Mouse (Mus musculus): ENCODE data around the gene Hist1h3d.
"Not testable (repeated sequence)": the region's sequence is repeated elsewhere in the genome, so short reads cannot be mapped to it uniquely, and the experiment has no call there.

Gene Hist1h3d

DNA sequence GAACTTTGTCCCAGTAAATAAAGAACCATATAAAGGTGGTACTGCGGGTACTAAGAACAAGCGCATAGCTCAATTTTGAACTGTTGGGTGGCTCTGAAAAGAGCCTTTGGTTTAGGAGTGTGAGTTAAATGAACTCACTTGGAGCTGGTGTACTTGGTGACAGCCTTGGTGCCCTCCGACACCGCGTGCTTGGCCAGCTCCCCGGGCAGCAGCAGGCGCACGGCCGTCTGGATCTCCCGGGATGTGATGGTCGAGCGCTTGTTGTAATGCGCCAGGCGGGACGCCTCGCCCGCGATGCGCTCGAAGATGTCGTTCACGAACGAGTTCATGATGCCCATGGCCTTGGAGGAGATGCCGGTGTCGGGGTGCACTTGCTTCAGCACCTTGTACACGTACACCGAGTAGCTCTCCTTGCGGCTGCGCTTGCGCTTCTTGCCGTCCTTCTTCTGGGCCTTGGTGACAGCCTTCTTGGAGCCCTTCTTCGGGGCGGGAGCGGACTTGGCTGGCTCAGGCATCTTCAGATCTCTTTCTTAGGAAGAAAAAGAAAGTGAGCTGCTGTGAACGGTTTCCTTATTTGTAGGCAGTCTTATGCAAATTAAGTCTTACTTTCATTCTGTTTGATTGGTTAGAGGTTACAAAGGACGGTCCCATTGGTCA is 10.0 kb downstream of the Hist1h3d start:
- DNase-seq, result peak; percentile 49 to 51

DNA sequence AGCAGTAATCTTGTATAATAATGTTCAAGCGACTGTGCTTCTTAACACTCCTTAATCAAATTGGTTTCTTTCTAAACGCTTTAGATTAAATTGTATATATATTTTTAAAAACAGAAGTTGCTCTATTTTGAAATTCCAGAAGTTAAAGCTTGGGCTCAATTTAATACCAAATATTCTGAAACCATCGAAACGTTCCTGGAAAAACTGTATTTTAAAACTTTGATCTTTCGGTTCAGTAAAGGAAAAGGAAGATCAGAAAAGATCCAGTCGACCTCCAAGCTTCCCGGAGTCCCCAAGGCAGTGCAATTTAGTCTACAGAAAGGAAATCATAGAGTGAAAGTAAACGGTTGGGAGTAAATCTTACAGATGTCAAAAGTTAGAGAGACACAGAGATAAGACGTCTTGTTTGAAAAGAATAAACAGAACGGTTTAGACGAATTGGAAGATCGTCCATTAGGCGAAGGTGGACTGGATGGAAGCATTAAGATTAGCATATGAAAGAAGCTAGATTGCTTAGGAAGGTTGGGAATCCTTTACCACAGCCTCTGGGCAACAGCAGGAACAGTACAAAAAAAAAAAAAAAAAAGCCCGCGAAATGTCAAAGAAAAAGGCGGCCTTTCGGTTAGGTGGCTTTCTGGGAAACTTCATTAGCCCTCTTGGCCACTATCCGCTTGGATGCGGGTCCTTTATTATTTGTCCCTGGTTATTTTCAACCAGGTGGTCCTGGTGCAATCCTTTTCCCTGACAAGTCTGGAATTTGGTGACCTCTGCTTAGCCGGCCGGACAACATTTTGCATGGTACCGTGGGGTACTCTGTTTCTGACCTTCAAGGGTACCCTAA is 10.8 kb downstream of the Hist1h3d start:
- DNase-seq, result no peak

DNA sequence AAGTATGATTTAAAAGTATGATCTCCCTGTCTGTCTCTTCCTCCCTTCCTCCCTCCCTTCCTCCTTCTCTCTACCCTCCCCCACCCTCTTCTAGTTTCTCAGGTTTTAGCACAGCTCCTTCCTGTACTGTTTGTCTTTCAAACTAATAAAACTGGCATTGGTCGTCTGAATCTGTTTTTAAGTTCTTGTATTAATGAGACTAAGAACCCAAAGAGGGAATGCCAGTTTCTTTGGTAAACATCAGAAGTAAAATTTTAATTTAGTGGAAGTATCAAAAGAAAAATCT is 11.3 kb downstream of the Hist1h3d start:
- DNase-seq, result no peak

DNA sequence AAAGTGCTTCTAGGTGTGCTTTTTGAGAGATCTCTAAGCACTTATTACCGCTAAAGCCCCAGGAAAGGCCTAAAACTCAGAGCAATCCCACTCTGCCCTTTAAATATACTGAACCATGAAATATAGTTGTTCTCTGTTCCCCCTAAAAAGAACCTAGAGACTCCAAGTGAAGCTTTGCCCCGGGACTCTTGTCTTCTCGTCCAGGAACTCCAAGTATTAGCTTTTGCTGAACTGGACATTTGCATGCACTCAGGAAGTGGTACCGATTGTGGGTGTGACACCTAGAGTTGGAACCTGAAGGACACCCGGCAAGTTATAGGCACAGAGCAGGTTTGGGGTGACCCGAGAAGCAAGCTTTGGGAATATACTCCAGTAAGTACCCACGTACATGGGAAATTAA is 15.6 kb downstream of the Hist1h3d start:
- no peak for DNase-seq

DNA sequence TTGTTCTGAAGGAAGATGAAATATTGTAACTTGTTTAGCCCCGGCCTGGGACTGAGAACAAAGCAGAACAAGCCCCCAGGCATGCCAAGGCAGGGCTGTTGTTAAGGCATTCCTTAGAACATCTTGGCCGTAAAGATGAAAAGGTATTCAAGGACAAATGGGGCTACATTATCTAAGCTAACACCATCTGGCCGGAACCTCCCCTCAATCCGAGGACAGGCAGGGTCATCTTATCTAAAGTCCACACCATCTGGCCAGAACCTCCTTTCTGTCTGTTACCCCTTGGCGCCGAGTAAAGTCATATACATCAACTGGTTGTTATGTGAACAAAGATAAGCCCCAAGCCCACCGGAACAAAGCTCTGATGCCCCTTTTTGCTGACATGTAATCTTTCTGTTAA is 16.3 kb downstream of the Hist1h3d start:
- DNase-seq, result not testable (repeated sequence)

DNA sequence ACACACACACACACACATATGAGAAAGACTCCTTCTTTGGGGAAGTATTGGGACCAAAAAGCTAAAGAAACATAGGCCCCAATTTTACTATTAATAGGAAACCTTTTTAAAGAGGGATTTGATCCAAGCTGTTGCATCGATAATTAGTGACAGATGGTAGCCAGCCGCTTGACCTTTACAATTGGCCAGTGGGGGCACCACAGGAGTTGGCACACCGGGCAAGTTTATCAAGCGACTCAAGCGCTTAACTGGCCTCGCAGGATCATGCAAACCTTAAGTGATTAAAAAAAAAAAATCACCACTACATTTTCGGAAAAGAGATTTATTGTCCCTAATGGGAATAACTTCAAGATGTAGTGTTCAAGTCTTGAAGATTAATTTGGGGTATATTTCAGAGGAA is 17.1 kb downstream of the Hist1h3d start:
- DNase-seq, result no peak

DNA sequence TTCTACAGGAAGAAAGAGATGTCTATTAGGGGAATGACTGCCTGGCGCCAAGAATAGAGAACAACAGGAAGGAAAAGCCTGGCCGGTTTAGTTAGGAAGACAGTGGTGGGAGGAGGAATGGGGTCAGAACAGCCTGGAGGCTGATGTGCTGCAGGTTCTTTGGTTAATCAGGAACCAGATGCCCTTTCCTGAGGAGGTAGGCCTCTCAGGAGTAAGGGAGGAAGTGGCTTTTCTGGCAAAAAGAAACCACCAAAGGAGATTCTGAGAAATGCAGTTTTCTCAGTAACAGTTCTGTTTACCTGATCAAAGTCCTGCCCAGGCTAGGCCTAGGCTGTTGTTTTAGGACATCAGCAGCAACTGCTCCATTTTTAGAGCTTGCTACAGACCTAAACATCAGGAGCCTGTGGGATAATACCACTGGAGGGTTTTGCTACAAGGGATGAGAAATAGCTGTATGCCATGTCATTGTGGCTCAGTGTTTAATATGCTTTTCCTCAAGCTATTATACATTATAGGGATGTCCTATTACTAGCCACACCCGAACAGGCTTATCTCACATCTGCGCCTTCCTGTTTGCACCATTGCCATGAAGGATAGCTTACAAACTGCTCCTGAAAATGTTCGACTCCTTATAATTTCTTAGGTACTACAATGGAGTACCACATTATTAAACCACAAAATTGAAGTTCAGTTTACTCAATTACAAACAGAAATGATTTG is 17.6 kb downstream of the Hist1h3d start:
- DNase-seq, result no peak

DNA sequence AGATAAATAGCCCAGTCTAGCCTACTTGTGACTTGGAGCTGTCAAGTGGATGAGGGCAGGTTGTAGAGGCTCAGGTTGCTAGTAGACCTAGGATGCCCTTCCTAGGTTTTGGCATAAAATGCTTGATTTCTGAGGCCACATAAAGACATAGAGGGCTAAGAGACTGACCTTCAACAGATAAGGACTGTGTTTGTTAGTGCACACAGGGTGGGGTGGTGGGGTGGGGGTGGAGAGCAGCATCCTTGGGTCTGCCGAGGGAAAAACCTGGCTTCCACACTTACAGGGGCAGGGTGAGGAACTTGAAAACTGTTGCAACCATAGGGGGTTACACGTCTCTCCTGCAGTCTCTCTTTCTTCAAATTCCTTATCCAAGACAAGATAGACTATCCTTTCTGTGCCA is 19.6 kb downstream of the Hist1h3d start:
- DNase-seq, result no peak

DNA sequence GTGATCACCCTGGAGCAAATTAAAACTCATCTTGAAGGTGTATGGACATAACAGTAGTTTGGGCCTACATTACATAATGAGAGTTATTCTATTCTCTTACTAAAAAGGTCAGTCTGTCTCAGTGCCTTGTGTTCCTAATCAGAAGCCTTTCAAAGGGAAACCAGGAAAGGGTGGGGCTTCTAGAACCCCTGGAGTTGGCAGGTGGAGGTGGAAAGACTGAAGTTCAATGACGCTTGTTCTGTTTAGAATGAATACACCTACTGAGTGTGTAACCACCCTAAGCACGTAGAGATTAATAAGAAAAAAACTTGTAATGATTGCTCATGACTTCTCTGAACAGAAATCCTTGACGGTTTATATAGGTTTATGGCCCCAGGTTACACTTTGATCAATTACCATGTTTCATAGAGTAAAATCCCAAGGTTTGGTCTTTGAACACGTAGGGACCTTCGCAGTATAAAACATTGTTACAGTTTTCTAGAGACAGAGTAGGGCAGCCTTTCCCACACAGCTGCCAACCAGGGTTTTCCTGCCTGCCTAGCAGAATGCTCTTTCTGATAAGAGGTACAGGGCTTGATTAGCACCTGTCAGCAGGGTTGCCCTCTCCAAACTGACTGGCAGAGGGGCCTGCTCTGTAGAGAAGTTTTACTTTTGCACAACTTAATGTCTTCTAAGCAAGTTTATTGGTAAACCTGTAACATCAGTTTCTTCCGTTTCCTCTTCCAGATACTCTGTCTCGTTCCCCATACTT is 20.2 kb downstream of the Hist1h3d start:
- DNase-seq, result no peak

DNA sequence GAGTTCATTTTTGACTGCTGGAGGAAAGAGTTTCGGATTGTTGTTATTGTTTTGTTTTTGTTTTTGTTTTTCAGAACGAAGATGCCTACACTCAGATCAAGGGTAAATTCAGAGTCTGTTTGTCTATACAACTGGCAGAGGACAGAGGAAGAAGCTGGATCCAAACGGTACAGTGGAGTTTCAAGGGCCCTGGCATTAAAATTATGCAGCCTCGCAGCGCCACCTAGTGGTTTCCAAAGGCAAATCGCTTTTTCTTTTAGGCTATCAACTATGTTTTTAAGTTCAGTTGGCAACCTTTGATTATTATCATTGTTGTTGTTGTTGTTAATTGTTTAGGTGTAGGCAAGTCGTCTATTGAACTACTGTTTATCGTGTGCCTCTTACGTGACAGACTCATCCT is 22.4 kb downstream of the Hist1h3d start:
- peak; percentile 57 to 82 for DNase-seq

DNA sequence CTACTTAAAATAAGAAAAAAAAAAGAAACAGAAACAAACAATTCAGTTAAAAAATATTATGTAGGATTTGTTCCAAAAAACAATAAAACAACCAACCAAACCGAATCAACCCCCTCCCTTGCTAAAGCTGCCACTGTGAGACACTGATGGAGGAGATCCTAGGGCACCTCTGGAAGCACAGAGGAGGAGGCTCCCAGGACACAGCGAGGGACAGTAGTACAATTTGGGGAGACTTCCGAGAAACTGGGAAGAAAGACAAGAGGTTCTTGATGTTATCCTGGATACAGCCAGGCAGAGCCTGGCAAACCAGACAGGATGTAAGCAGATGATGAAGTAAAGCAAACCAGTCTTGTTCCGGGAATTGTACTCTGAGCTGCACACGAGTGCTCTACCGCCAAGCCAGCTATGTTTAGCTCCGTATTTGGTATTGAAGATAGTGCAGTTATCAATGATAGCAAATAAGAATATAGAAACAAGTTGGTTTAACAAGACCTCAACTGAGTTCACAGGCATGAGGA is 27.7 kb downstream of the Hist1h3d start:
- DNase-seq, result no peak

DNA sequence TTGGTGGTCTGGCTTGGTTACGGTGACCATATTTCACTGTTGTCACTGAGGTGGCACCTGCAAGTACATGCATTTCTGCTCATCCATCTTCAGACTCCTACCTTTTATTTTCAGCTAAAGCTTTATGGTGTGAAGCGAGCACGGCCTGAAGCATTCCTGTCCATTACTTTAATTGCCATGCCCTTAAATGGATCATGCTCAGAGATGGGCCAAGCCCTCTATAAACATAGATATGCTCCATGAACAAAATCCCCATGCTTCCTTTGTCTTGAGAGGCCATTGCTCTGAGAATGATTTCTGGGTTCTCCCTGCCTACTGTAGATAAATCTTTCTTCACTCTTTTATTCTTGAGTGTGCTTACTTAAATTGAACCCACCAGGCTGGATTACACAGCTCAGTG is 28.9 kb downstream of the Hist1h3d start:
- no peak for DNase-seq

DNA sequence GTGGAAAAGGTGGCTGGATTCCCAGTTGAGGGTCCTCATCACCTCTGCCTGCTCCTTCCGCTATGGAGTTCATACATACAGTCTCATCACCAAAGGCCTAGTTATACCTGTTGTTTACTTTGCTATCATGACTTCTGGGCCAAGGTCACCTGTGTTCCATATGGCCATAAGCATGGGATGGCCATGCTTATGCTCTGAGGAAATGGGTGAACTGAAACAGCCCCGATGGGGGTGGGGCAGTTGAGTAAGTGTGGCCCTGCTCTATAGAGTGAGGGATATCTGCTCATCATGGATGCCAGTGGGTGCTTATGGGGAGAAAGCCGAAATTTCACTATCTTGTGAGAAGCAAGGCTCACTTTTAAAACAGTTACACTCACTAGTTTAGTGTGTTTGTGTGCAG is 29.5 kb downstream of the Hist1h3d start:
- DNase-seq, result no peak

DNA sequence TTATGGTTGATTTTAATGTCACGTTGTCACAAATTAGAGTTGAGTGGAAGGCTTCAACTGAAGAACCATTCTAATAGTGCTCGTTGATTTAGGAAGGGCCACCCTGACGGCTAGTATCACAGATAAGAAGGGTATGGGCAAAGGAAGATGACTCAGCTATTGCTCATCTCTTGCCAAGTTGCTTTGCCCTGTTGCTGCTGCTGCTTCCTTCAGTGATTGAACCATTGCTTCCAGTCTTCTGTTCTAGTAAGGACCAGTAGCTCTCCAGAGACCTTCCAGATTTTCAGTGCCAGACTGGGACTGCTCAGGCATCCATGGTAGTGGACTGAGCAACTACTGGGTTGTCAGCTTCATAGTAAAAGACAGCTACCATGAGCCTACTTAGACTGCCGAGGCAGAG is 33.6 kb downstream of the Hist1h3d start:
- no peak for DNase-seq

DNA sequence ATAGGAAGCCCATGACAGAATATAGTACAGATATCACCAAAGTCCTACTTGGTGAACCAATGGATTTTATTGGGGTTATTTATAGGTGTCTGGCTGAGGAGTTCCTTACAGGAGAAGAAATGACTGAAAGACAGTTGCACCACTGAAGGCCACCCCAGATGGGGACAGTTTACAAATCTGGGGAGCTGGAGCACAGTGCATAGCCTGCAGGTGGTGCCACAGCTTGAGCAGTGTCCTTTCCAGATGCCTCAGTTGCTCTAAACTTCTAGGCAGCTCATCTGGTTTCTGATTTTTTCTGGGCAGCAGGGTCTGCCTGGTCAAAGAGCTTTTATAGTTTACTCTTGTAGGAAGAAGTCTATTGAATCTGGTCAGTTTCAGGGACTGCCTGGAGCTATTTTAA is 34.3 kb downstream of the Hist1h3d start:
- no peak for DNase-seq

DNA sequence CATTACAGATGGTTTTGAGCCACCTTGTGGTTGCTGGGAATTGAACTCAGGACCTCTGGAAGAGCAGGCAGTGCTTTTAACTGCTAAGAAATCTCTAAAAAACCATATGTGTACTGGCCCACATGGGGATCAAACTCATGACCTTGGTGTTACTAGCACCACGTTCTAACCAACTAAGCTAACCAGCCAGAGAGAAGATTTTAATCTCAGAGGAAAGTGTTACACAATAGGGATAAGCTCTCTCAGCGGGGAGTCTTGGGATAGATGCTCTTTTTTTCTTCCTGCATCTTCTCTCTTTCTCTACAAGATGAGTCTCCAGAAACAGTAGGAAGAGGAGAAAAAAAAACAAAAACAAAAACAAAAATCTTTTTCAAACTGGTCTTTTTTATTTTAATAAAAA is 34.8 kb downstream of the Hist1h3d start:
- no peak for DNase-seq

DNA sequence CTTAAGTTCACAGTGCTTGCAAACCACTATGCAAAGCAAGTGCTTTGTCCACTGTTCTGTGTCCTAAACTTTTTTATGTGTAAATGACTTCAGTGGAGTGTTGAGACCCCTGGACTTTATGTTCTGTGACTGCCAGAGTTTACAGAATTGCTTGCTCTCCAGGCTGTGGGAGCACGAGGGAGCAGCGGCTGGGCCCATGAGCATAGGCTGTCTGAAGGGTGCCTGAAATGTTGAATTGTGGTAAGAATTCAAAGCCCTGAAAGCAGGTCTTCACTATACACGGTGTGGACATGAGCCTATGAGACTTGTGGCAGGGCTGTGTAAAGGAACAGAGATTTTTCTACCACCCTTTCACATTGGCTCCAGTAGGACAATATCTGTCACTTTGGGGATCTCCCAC is 36.1 kb downstream of the Hist1h3d start:
- no peak for DNase-seq

DNA sequence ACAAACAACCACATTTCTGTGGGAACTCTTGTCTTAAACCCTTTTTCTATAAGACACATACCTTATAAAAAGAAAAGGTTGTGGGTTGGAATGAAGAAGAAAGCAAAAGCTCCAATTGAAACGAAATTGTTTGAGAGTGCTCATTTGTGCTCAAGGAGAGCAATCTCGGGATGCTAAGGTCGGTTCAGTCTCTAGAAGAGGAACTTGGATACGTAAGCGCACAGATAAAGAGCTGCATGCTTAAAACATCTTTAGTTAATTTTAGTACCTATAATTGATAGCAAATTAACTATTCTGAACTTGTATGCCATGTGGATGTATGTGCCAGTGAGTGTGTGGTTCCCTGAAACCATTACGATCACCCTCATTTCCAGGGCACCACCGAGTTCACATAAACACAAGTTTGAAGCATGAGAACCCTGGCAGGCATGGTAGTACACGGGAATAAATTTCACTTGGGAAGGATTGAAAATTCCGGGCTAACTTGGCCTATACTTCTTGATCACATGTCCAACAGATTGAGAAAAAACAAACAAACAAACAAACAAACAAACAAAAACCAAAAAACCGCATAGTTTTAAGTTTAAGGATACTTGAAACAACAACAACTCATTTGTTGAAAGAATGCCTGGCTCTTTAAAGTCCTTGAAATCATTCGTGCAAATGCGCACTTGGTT is 44.6 kb downstream of the Hist1h3d start:
- DNase-seq, result no peak

DNA sequence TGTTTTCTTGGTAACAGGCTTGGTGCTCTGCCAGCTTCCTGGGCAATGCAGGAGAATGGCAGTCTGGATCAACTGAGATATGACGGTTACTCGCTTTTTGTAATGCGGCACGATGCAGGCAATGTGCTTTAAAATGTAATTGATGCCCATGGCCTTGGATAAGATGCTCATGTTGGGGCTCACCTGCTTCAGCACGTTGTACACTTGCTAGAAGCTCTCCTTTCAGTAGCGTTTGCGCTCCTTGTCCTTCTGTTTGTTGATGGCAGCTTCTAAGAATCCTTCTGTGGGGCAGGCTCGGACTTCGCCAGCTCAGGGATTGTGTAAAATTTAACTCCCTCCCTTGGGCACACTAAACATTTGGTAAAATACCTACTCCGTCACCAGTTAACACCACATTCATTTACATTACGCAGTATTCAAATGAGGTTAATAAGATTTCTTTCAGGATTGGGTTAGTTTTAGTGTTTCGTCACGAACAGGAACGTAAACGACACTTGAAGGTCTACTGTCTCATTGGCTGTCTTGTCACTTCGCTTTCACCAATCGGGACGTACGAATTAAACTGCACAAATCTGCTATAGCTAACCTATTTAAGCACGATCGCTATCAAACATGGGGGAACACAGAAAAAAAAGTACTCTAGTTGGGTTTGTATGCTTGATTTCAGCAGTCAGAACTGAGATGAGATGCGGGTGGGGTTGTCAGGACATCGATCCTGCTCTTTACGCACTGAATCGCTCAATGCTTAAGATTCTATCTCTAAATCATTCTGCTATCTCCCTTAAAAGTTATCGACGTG is 45.4 kb downstream of the Hist1h3d start, which contains the start of gene Hist1h2be:
Hist1h2be (minus strand) TSS at position 392 of the 799 bp plus-strand sequence.
- peak; percentile 19 to 52 for DNase-seq

DNA sequence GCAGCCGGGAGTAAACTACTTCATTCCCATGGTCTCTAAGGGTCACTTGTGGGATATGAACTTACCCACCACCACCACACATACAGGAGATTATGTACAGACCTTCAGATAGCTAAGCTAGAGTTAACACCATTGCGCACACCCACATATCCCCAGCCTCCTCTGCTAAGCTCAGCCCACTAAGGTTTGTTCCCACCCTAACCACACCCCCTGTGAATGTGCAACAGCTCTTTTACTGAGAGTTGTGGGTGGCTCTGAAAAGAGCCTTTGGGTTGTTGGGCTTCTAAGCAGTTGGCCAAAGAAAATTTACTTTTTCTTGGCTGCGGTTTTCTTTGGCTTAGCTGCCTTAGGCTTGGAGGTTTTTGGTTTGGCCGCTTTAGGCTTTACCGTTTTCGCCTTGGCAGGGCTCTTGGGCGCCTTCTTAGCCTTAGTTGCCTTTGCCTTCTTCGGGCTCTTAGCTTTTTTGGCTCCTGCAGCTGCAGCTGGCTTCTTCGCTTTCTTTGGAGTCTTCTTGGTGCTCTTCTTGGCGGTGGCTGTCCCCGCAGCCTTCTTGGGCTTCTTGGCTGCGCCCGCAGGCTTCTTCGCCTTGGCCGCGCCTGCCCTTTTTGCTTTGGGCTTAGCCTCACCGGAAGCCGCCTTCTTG is 46.1 kb downstream of the Hist1h3d start:
- DNase-seq, result peak; percentile 57 to 60

DNA sequence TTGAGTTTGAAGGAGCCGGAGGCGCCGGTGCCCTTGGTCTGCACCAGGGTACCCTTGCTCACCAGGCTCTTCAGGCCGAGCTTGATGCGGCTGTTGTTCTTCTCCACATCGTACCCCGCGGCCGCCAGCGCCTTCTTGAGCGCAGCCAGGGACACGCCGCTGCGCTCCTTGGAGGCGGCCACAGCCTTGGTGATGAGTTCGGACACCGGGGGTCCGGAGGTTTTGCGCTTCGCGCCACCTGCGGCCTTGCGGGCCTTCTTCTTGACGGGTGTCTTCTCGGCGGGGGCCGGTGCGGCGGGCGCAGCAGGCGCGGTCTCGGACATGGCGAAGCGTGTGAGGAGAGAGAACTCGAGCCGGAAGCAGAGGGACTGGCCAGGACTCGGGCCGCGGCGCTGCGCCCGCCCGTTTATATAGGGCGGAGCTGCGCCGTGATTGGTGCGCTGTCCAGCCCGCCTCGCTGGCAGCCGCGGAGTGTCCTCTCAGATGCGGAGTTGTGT is 46.7 kb downstream of the Hist1h3d start, which contains the start of gene Hist1h1e:
Hist1h1e (minus strand) TSS at position 384 of the 497 bp plus-strand sequence.
- peak; percentile 81 to 84 for DNase-seq

All from spleen, adult 18-20 months (tissue).